Mouse (Mus musculus) frontal cortex, postnatal 25 days (tissue): Measurements from ENCODE around the gene Sohlh2.
A peak's percentile ranks its signal among the peaks of the same experiment; 100 is the strongest.
"Not testable (repeated sequence)": the region's sequence is repeated elsewhere in the genome, so short reads cannot be mapped to it uniquely, and the experiment has no call there.

Experiments used
- DNase-seq, 2 experiments: peaks; one replicate each; pipeline ENCODE4 v3.0.0; 2022; ENCODE audit warnings: low spot score in 2 of 2

The Sohlh2 gene

GRCm38 (mm10) chr3:55181766-55182165 is at the start of gene Sohlh2:
Sohlh2 (plus strand) TSS chr3:55182028.
- no peak for DNase-seq

- no peak for DNase-seq
Measured at GRCm38 (mm10) chr3:55137039-55137438, 44.8 kb upstream of the Sohlh2 start, which contains the start of gene Ccdc169. Ccdc169 (plus strand) TSS chr3:55137339.

- DNase-seq, result no peak
Measured at GRCm38 (mm10) chr3:55139837-55140236, 42.0 kb upstream of the Sohlh2 start.

- DNase-seq, result no peak
Measured at GRCm38 (mm10) chr3:55141401-55141800, 40.4 kb upstream of the Sohlh2 start.

GRCm38 (mm10) chr3:55144916-55145315 is 36.9 kb upstream of the Sohlh2 start:
- no peak for DNase-seq

- no peak for DNase-seq
Measured at GRCm38 (mm10) chr3:55146441-55146840, 35.4 kb upstream of the Sohlh2 start.

GRCm38 (mm10) chr3:55147156-55147555 is 34.7 kb upstream of the Sohlh2 start:
- no peak for DNase-seq

- no peak for DNase-seq
Measured at GRCm38 (mm10) chr3:55148091-55148490, 33.7 kb upstream of the Sohlh2 start.

GRCm38 (mm10) chr3:55151656-55152433 is 30.0 kb upstream of the Sohlh2 start:
- peak; percentile 47 to 49 for DNase-seq

- DNase-seq, result no peak
Measured at GRCm38 (mm10) chr3:55152673-55153334, 29.0 kb upstream of the Sohlh2 start.

GRCm38 (mm10) chr3:55154163-55154562 is 27.7 kb upstream of the Sohlh2 start:
- DNase-seq, result peak in 1 of 2 experiments; percentile 20

GRCm38 (mm10) chr3:55157413-55157812 is 24.4 kb upstream of the Sohlh2 start:
- no peak for DNase-seq

- no peak for DNase-seq
Measured at GRCm38 (mm10) chr3:55161144-55161543, 20.7 kb upstream of the Sohlh2 start.

GRCm38 (mm10) chr3:55163510-55163909 is 18.3 kb upstream of the Sohlh2 start:
- no peak for DNase-seq

GRCm38 (mm10) chr3:55172478-55172877 is 9.3 kb upstream of the Sohlh2 start:
- DNase-seq, result no peak

- no peak for DNase-seq
Measured at GRCm38 (mm10) chr3:55177271-55177670, 4.6 kb upstream of the Sohlh2 start.

- DNase-seq, result no peak
Measured at GRCm38 (mm10) chr3:55191668-55192067, 9.8 kb downstream of the Sohlh2 start.

- DNase-seq, result no peak
Measured at GRCm38 (mm10) chr3:55193351-55193750, 11.5 kb downstream of the Sohlh2 start.

- no peak for DNase-seq
Measured at GRCm38 (mm10) chr3:55194792-55195191, 13.0 kb downstream of the Sohlh2 start.

GRCm38 (mm10) chr3:55195581-55196327 is 13.9 kb downstream of the Sohlh2 start:
- no peak for DNase-seq

GRCm38 (mm10) chr3:55196328-55196710 is 14.5 kb downstream of the Sohlh2 start:
- DNase-seq, result no peak

- not testable (repeated sequence) for DNase-seq
Measured at GRCm38 (mm10) chr3:55203621-55204020, 21.8 kb downstream of the Sohlh2 start.
